Mouse (Mus musculus) embryonic facial prominence, embryonic 10.5 days (tissue): ENCODE results near the gene Grk2. TPM values are rescaled to one million over a fixed set of nuclear protein-coding genes. Genes with fewer than 3 reads are reported as not detected.

ENCODE experiments used
- DNase-seq: peaks from one replicate; pipeline ENCODE4 v3.0.0-alpha.2; 2017; ENCODE audit warnings: low spot score
- H3K27ac ChIP-seq: fragments of 300-500 bp; sonication (generic); replicated peaks from 2 replicates; pipeline ENCODE4 v1.5.1; 2016; ENCODE audit warnings: mild to moderate bottlenecking
- H3K27me3 ChIP-seq: fragments of 300-500 bp; sonication (generic); replicated peaks from 2 replicates; pipeline ENCODE4 v1.6.1; 2016; ENCODE audit warnings: low read depth, mild to moderate bottlenecking; ENCODE audit not compliant: poor library complexity, severe bottlenecking
- H3K36me3 ChIP-seq: fragments of 300-500 bp; sonication (generic); replicated peaks from 2 replicates; pipeline ENCODE4 v1.6.1; 2016; ENCODE audit warnings: mild to moderate bottlenecking, moderate library complexity
- H3K4me1 ChIP-seq: fragments of 300-500 bp; sonication (generic); 2 replicates; pipeline ENCODE4 v1.6.1; 2016
- H3K4me3 ChIP-seq: fragments of 300-500 bp; sonication (generic); 2 replicates; pipeline ENCODE4 v1.5.1; 2016; ENCODE audit warnings: mild to moderate bottlenecking, moderate library complexity
- H3K9me3 ChIP-seq: fragments of 300-500 bp; sonication (generic); 2 replicates; pipeline ENCODE4 v1.6.1; 2016; ENCODE audit warnings: mild to moderate bottlenecking
- WGBS: fragments of 180-500 bp; shearing (Covaris S2); methylation state at CpG from one replicate; pipeline ENCODE4 v1.1.7; 2016; 5-methylcytosine and 5-hydroxymethylcytosine counted together
- polyA plus RNA-seq: library from polyadenylated mRNA; unstranded; fragments of >200 nt; fragmentation: Nextera tagmentation; extraction: Ambion mirVana; gene quantifications from 2 replicates; pipeline ENCODE4 v1.2.1, GENCODE M21; 2016

Gene Grk2
- polyA plus RNA-seq, 1 experiment from 2014 or later = 14.8 TPM

DNA sequence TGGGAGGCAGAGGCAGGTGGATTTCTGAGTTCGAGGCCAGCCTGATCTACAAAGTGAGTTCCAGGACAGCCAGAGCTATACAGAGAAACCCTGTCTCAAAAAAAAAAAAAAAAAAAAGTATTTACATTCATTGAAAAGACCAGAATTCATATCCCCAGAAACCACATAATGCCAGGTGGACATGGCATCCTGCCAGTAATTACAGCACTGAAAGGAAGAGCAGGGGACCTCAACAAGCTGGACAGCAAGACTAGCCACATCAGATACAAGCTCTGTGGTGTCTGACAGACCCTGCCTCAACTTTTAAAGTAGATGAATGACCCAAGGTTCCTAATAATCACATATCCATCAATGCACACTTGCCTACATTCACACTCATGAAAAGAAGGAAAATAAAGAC is 15.6 kb upstream of the Grk2 start:
- Histone ChIP-seq H3K27me3 (no peaks in the 10 kb centered on the region), H3K36me3 (peaks cover 99% of the 10 kb centered on the region)
- 82% methylated on average over 1 of the region's 1 CpGs for WGBS

DNA sequence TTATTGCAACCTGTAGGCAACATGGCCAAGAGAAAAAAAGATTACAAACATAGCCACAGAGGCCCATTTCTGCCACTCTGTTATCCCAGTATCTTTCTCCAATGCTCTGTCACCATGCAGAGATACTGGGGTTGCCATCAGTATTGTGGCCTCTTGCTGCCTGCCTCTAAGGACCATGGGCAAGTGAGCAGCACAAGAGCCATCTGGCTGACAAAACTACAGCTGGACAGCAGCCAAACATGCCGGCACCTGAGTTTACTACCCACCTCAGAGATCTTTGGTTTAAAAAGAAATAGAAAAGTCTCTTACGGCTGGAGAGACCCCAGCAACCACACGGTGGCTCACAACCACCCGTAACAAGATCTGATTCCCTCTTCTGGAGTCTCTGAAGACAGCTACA is 13.2 kb upstream of the Grk2 start:
- 92% methylated on average over 4 of the region's 4 CpGs for WGBS
- H3K27ac ChIP-seq = no peak overlapping the region
- no peaks in the 10 kb centered on the region for H3K27me3 ChIP-seq
- no peaks in the 10 kb centered on the region for H3K9me3 ChIP-seq
- no peak overlapping the region for H3K4me3 ChIP-seq
- H3K36me3 ChIP-seq = peaks cover 88% of the 10 kb centered on the region
- no peaks in the 10 kb centered on the region for H3K4me1 ChIP-seq
- no peak for DNase-seq

More for the DNA sequence above, 15.6 kb upstream of the Grk2 start:
- Histone ChIP-seq H3K4me1 (no peaks in the 10 kb centered on the region), H3K4me3 (no peak overlapping the region), H3K27ac (no peak overlapping the region), H3K9me3 (no peaks in the 10 kb centered on the region)
- no peak for DNase-seq

DNA sequence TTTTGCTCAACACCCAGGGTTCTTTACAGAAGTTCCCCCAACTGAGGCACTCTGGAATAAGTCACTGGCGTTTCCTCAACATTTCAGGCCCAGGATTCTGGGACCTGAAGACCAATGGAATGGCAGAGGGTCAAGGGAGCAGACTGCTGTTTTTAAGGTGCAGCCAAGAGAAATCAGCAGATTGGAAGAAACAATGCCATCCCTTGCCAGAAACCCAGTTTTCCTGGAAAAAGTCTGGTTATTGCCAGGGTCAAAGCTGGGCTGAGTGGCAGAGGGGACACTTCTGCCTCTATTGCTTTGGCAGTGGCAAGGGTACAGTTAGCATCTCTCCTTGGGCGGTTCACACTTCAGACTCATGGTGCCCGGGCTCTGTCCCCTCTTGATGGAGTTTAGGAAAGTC is 11.2 kb upstream of the Grk2 start:
- H3K27ac ChIP-seq = no peak overlapping the region
- H3K27me3 ChIP-seq = no peaks in the 10 kb centered on the region
- whole genome bisulfite sequencing = 91% methylated on average over 3 of the region's 3 CpGs
- H3K4me1 ChIP-seq = no peaks in the 10 kb centered on the region
- H3K9me3 ChIP-seq = no peaks in the 10 kb centered on the region
- DNase-seq = peak; percentile 6
- H3K4me3 ChIP-seq = no peak overlapping the region
- H3K36me3 ChIP-seq = peaks cover 72% of the 10 kb centered on the region

DNA sequence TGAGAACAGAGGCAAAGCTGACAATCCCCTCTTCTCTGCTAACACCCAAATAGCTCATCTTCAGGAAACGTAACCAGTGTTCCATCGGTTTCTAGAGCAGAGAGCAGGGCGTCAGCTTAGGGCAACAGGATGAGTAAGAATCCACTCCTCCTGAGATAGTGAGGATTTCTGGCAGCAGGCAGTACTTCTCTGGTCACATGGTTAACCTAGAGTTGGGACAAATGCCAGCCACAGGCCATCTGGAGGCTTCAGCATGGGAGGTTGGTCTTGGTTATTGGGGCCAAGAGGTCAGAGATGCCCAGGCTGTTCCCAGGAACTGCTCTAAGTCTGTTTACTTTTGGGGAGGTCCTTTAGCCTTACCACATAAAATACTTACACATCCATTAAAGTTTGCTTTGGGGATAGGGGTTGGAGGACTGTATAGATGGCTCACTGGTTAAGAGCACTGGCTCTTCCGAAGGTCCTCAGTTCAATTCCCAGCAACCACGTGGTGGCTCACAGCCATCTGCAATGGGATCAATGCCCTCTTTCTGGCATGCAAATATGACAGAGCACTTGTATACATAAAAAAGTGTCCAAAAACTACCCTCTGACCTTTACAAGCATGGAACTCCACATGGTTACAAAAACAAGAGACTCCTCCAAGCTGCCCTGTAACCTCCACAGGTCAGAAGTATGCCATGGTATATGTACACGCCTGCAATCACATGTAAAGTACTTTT is 9.4 kb upstream of the Grk2 start:
- peaks cover 56% of the 10 kb centered on the region for H3K36me3 ChIP-seq
- H3K9me3 ChIP-seq = no peaks in the 10 kb centered on the region
- H3K4me1 ChIP-seq = no peaks in the 10 kb centered on the region
- H3K27ac ChIP-seq = no peak overlapping the region
- WGBS = 83% methylated on average over 6 of the region's 6 CpGs
- H3K4me3 ChIP-seq = no peak overlapping the region
- DNase-seq = no peak
- H3K27me3 ChIP-seq = no peaks in the 10 kb centered on the region

DNA sequence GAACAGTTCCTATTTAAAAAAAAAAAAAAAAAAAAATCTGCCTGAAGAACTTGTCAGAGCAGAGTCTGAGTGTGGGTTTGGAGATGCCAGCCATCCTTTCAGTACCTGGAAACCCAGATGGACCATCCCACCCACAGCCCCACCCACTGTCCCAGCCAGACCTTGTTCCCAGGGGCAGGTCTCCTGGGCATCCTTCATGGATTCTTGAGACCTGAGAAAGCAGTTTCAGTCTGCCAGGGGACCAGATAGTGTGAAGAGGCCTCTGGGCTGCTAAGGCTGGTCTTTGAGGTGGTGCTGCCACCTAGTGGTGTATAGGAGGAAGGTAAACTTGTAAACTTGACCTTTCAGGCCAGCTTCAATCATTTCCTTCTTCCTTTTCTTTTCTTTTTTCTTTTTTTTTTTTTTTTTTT is 3.8 kb upstream of the Grk2 start:
- DNase-seq = peak; percentile 69
- Histone ChIP-seq H3K36me3 (peaks cover 5% of the 10 kb centered on the region), H3K9me3 (no peaks in the 10 kb centered on the region)

DNA sequence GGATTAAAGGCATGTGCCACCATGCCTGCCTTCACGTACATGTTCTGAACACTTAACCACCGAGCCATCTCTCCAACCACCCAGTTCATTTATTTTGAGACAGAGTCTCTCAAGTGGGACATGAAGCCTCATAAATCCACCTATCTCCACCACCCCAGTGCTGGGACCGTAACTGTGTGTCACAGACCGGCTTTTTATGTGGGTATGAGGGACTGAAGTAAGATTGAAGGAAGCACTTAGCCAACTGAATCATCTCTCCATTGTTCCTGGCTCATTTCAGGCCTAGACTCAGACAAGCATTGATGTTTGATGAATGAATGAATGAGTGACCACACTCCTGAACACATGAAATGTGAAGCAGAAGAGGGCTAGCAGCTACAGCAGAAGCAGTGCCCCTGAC is 3.3 kb upstream of the Grk2 start:
- no peaks in the 10 kb centered on the region for H3K27me3 ChIP-seq
- peaks cover 18% of the 10 kb centered on the region for H3K4me1 ChIP-seq
- H3K4me3 ChIP-seq = no peak overlapping the region
- peaks cover 5% of the 10 kb centered on the region for H3K36me3 ChIP-seq
- no peak for DNase-seq
- no peaks in the 10 kb centered on the region for H3K9me3 ChIP-seq
- WGBS = 92% methylated on average over 4 of the region's 4 CpGs
- no peak overlapping the region for H3K27ac ChIP-seq

More for the DNA sequence above, 3.8 kb upstream of the Grk2 start:
- Histone ChIP-seq H3K27me3 (no peaks in the 10 kb centered on the region), H3K27ac (no peak overlapping the region), H3K4me1 (peaks cover 13% of the 10 kb centered on the region), H3K4me3 (no peak overlapping the region)

DNA sequence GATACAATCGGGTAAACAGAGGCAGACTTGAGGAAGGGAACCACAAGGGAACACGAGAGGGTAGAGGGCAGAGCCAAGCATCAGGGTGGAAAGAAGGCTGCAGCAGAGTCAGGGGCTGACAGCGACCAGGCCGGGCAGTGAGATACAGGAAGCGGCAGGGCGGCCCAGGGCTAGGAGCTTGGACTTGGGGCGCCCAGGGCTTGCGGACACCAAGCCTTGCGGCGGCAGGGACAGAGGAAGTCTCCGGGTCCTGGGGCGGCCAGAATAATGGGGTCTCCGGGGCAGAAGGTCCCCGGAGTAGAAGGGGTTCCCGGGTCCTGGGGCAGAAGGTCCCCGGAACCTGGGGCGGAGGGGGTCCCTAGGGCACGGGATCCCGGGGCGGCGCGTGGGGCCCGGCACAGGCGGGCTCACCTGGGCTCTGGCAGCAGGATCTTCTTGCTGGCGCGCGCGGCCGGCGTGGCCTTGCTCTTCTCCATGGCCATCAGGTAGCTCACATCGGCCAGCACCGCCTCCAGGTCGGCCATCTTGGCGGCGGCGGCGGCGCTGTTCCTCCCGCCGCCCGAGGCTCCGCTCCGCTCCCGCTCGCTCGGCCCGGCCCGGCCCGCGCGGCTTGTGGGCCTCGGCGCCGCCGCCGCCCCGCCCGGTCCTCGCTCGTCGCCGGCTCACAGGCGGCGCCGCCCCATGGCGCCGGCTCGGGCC is 382 bp downstream of the Grk2 start:
- Histone ChIP-seq H3K27me3 (no peaks in the 10 kb centered on the region), H3K27ac (peak overlapping the region; percentile 94), H3K4me3 (peak overlapping the region; percentile 96), H3K36me3 (no peaks in the 10 kb centered on the region; the same call in 1 of the 2 replicates), H3K4me1 (peaks cover 55% of the 10 kb centered on the region), H3K9me3 (no peaks in the 10 kb centered on the region)
- peak; percentile 74 for DNase-seq
- WGBS = 2% methylated on average over 68 of the region's 68 CpGs

DNA sequence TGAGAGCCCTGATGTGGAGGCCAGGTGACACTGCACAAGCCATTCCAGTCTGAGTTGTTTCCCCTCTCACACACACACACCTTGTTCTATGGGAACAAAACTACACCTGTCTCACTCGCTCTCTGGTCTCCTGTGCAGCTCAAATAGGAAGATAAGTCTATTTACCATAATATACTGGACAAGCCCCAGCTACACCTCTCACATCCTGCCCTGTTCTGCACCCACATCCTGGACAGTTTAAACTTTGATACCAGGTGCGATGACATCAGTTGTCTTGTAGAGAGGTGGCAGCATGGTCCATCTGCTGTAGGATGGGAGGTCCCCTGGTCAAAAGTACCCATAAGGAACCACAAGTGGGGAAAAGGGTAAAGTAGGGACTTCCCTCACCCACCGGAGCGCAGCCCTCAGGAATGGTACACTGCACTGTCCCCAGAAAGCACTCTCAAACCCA is 1.1 kb downstream of the Grk2 start:
- H3K4me1 ChIP-seq = peaks cover 62% of the 10 kb centered on the region
- H3K27ac ChIP-seq = peak overlapping the region; percentile 94

DNA sequence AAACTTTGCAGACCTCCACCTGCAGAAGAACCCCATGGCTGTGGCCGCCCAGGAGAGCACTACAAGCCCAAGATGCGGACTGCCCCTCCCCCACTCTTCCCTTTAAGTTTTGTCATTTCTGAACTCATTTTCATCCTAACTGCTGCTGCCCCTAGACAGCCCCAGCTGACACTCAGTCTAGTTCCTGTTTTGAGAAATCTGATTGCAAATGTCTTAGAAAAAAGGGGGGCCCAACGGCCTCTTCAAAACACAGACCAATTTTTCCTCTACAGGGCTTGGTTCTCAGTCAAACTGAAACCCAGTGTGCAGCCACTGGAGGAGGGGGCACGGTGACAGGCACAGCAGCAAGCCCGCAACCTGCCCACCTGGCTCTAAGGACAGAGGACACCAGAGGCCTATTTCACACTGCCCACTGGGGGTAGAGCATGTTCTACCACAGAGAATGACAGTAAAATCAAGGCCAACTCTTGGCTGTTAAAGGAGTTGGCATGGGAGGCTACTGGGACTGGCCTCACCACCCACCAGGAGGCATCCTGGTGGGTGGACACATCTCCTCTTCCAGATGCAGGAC is 1.7 kb downstream of the Grk2 start:
- WGBS = 77% methylated on average over 5 of the region's 5 CpGs
- peaks cover 62% of the 10 kb centered on the region for H3K4me1 ChIP-seq
- DNase-seq = no peak
- no peaks in the 10 kb centered on the region; the same call in 1 of the 2 replicates for H3K36me3 ChIP-seq
- H3K27ac ChIP-seq = peak overlapping the region; percentile 30; the same call in 1 of the 2 replicates
- H3K27me3 ChIP-seq = no peaks in the 10 kb centered on the region
- no peaks in the 10 kb centered on the region for H3K9me3 ChIP-seq
- H3K4me3 ChIP-seq = peak overlapping the region; percentile 96

More for the DNA sequence above, 1.1 kb downstream of the Grk2 start:
- H3K4me3 ChIP-seq = peak overlapping the region; percentile 96
- no peak for DNase-seq
- H3K9me3 ChIP-seq = no peaks in the 10 kb centered on the region
- no peaks in the 10 kb centered on the region for H3K27me3 ChIP-seq
- 58% methylated on average over 4 of the region's 4 CpGs for WGBS
- no peaks in the 10 kb centered on the region; the same call in 1 of the 2 replicates for H3K36me3 ChIP-seq

DNA sequence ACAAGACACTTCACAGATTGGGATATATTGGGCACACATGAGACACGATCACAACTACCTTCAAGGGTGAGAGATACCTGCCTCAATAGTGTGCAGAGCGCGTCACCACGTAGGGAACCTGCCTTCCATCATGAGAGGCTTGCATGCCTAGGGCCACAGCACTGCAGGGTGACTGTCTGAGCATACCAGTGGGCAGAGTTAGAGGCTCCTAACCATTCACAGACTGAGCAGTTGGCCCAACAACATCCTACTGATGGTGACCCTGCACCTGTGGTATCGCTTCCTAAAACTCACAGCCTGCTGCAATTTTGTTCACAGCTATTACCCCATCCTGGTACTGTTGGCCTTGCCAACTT is 2.4 kb downstream of the Grk2 start:
- DNase-seq = no peak
- Histone ChIP-seq H3K27me3 (no peaks in the 10 kb centered on the region), H3K36me3 (no peaks in the 10 kb centered on the region; the same call in 1 of the 2 replicates), H3K9me3 (no peaks in the 10 kb centered on the region), H3K4me1 (peaks cover 62% of the 10 kb centered on the region), H3K27ac (no peak overlapping the region), H3K4me3 (no peak overlapping the region)
- WGBS = 92% methylated on average over 5 of the region's 5 CpGs

DNA sequence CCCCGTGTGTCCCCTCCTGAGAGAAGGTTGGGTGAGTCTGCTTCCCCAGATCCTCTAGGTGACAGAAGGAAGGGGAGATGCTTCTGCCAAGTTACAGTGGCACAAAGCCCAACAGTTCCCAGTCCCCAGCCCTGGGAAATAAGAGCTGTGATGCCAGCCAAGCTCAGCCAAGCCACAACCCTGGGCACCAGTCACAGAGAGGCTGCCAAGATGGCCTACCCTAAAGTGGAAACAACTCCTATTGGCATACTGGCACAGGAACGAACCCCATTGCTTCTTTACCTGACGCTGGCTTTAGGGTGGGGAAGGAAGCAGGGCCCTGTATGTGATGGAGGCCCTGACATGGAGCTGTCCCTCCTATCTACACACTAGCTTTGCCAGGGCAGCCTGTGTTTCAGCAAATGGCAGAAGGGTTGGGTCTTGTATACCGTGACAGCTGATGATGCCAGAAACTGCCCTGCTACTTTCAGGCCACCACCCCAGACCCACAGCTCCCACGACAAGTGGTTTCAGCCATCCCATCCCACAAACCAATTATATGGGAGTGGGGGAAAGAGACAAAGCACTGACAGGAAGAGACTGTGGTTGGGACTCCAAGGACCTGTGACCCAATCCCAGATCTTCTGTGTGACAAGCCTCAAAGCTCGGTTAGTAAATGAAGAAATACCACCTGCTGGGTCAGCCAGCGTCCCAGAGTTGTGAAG is 2.9 kb downstream of the Grk2 start:
- H3K27me3 ChIP-seq = no peaks in the 10 kb centered on the region
- peak overlapping the region; percentile 79 for H3K27ac ChIP-seq
- WGBS = 75% methylated on average over 7 of the region's 7 CpGs
- no peaks in the 10 kb centered on the region for H3K9me3 ChIP-seq
- peaks cover 4% of the 10 kb centered on the region for H3K36me3 ChIP-seq
- H3K4me1 ChIP-seq = peaks cover 64% of the 10 kb centered on the region
- peak overlapping the region; percentile 43 for H3K4me3 ChIP-seq
- DNase-seq = no peak
